Mouse (Mus musculus) liver, adult 2 months (tissue): ENCODE measurements around the gene Sh2d4b. TPM values are rescaled to one million over a fixed set of nuclear protein-coding genes. Genes with fewer than 3 reads are reported as not detected.

ENCODE experiments used
- DNase-seq: peaks from one replicate; pipeline ENCODE4 v3.0.0-alpha.2; 2011; ENCODE audit warnings: low read depth, low spot score; ENCODE audit errors: extremely low read depth
- H3K27ac ChIP-seq: fragments of 200-500 bp; replicated peaks from 2 replicates; pipeline ENCODE4 v1.5.1; 2012; ENCODE audit warnings: low read depth, mild to moderate bottlenecking, control low read depth, inconsistent platforms, low read length; ENCODE audit not compliant: insufficient read depth
- H3K27me3 ChIP-seq: fragments of 200-500 bp; 2 replicates; pipeline ENCODE4 v1.6.1; 2012; ENCODE audit warnings: mild to moderate bottlenecking, moderate library complexity, low read length, inconsistent platforms; ENCODE audit not compliant: control insufficient read depth, insufficient read depth
- H3K36me3 ChIP-seq: fragments of 200-500 bp; 2 replicates; pipeline ENCODE4 v1.6.1; 2012; ENCODE audit warnings: low read length, inconsistent platforms; ENCODE audit not compliant: control insufficient read depth, insufficient read depth
- H3K4me1 ChIP-seq: fragments of 200-500 bp; 2 replicates; pipeline ENCODE4 v1.6.1; 2011; ENCODE audit warnings: low read length; ENCODE audit not compliant: control insufficient read depth, insufficient read depth
- H3K4me3 ChIP-seq: fragments of 200-500 bp; 2 replicates; pipeline ENCODE4 v1.5.1; 2011; ENCODE audit warnings: low read depth, mild to moderate bottlenecking, control low read depth, low read length, moderate library complexity; ENCODE audit not compliant: insufficient read depth
- H3K79me2 ChIP-seq: fragments of 200-500 bp; 2 replicates; pipeline ENCODE4 v1.6.1; 2012; ENCODE audit warnings: inconsistent platforms, mild to moderate bottlenecking, low read length, moderate library complexity; ENCODE audit not compliant: control insufficient read depth, insufficient read depth
- H3K9ac ChIP-seq: fragments of 200-500 bp; 2 replicates; pipeline ENCODE4 v1.6.1; 2012; ENCODE audit warnings: low read depth, mild to moderate bottlenecking, control low read depth, inconsistent platforms, low read length
- CTCF ChIP-seq: fragments of 200-500 bp; IDR thresholded peaks from 2 replicates; pipeline ENCODE4 v1.5.1; 2011; ENCODE audit warnings: low read depth, low read length, control low read depth
- POLR2A ChIP-seq: fragments of 200-500 bp; IDR thresholded peaks from 2 replicates; pipeline ENCODE4 v1.6.1; 2011; ENCODE audit warnings: low read length, control low read depth; ENCODE audit not compliant: insufficient read depth; ENCODE audit errors: extremely low read depth
- WGBS: fragments of 180-500 bp; shearing (Covaris S2); methylation state at CpG from one replicate; pipeline ENCODE4 v1.1.7; 2018; 5-methylcytosine and 5-hydroxymethylcytosine counted together
- polyA plus RNA-seq: library from polyadenylated mRNA; depleted of rRNA; stranded (reverse); fragments of >200 nt; gene quantifications from 2 replicates; pipeline ENCODE4 v1.2.3, GENCODE M21; 2012
- total RNA-seq: library from RNA; depleted of rRNA; stranded (reverse); fragments of >200 nt; gene quantifications from 2 replicates; pipeline ENCODE4 v1.2.3, GENCODE M21; 2014

Sh2d4b gene
- total and polyA plus RNA-seq, 2 experiments, result 0.18 TPM; not detected in 1

DNA sequence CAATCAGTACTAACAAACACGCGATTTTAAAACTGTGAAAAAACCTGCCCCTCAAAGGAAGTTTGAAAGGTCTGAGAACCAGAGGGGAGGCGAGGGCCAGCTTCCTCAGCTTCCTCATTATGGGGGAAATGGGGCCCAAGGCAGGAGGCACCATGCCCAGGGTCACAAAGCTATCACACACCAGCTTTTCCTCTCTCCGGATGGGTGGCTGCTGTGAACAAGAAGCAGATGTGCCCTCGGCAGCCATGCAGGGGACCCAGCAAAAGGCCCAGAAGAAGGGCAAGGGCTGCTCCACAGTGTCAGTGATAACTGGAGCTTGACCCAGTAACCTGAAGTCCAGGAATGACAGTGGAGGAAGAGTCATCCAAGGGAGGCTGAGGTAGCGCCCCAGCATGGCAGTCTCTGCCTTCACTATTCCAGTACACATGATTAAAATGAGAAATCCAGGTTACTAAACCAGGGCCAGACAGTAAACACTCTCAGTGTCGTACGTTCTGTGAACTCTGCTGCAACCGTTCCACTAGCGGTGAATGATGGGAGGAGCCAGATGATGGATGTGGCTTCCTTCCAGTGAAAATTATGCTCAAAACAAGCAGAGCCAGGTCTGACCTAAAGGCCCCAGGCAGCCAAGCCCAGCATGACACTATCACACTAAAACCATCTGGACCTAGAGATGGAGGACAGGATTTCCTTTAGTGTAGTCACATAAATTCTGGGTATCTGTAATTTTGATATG lies 31.5 kb upstream of the Sh2d4b start:
- peaks cover 29% of the 10 kb centered on the region for H3K4me1 ChIP-seq
- peak; percentile 89 for DNase-seq
- no peak for TF ChIP-seq POLR2A
- WGBS, result 27% methylated on average over 10 of the region's 10 CpGs
- H3K79me2 ChIP-seq, result peaks cover 14% of the 10 kb centered on the region; the same call in 1 of the 2 replicates
- H3K4me3 ChIP-seq, result no peak overlapping the region
- peak overlapping the region; percentile 33; the same call in 1 of the 2 replicates for H3K27ac ChIP-seq
- no peaks in the 10 kb centered on the region for H3K27me3 ChIP-seq
- H3K9ac ChIP-seq, result no peak overlapping the region
- H3K36me3 ChIP-seq, result no peaks in the 10 kb centered on the region; the same call in 1 of the 2 replicates

DNA sequence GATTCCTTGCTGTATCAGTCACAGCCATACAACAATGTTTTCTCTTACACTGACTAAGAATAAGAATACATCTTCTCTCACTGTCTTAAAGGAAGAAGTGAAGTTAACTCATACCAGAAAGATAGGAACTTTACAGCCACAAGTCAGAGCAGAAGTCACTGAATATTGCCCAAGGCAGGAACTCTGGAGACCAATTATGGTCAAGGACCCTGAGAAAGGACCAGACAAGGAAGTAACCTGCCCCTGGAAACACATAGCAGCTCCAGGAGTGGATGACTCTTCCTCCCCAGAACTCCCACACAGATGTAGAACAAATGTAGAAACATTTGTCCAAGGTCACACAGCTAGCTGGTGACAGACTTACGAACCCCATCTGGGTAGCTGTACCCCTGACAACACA lies 28.2 kb upstream of the Sh2d4b start:
- 91% methylated on average over 1 of the region's 1 CpGs for WGBS
- Histone ChIP-seq H3K27ac (no peak overlapping the region), H3K4me1 (peaks cover 16% of the 10 kb centered on the region), H3K4me3 (no peak overlapping the region), H3K9ac (no peak overlapping the region), H3K79me2 (peaks cover 9% of the 10 kb centered on the region; the same call in 1 of the 2 replicates), H3K36me3 (no peaks in the 10 kb centered on the region; the same call in 1 of the 2 replicates), H3K27me3 (no peaks in the 10 kb centered on the region)
- DNase-seq, result no peak
- TF ChIP-seq CTCF (no peak), POLR2A (no peak)

DNA sequence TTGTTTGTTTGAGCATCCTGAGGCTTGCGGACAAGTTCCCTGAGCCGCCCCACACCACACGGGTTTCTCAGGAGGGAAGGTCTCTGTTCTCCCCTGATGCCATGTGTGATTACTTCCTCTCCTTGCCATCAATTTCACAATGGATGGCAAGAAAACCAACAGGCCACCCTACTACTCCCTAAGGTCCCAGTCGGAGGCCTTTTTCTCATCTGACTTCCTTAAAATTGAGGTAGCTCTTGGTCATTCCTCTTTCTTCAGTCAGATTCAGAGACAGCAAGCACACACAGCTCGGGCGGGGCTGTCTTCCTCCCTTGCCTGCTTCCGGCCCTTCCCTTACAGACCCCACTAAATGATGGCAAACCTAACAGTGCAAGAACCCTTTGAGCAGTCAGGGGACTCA lies 26.5 kb upstream of the Sh2d4b start:
- H3K27ac ChIP-seq, result no peak overlapping the region
- H3K4me1 ChIP-seq, result peaks cover 14% of the 10 kb centered on the region

DNA sequence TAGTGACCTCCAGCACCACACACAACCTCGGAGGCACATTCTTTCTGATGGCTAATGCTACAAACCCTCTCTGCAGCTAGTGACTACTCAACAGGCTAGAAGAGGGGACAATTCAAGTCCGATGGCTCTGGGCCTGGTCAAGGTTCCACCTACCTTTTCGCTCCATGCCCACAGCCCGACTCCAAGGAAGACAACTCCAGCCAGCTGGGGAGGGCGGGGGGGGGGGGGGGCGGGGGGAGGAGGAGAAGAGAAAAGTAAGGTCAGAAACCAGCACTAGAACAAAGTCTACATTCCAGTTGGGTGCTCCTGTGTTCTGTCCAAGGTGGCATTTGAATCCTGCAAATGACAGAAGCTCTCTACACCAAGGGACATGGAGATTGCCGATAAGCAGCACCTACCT lies 25.4 kb upstream of the Sh2d4b start:
- Histone ChIP-seq H3K36me3 (peaks cover 6% of the 10 kb centered on the region; the same call in 1 of the 2 replicates), H3K4me1 (peaks cover 9% of the 10 kb centered on the region), H3K4me3 (no peak overlapping the region), H3K9ac (no peak overlapping the region), H3K79me2 (peaks cover 5% of the 10 kb centered on the region; the same call in 1 of the 2 replicates), H3K27me3 (no peaks in the 10 kb centered on the region), H3K27ac (no peak overlapping the region)
- DNase-seq, result no peak
- TF ChIP-seq CTCF, result no peak
- no peak for TF ChIP-seq POLR2A
- WGBS, result 49% methylated on average over 6 of the region's 7 CpGs

More for the DNA sequence above, 26.5 kb upstream of the Sh2d4b start:
- no peak for DNase-seq
- Histone ChIP-seq H3K9ac (no peak overlapping the region), H3K4me3 (no peak overlapping the region), H3K36me3 (peaks cover under 1% of the 10 kb centered on the region; the same call in 1 of the 2 replicates), H3K79me2 (peaks cover 5% of the 10 kb centered on the region; the same call in 1 of the 2 replicates), H3K27me3 (no peaks in the 10 kb centered on the region)
- WGBS, result 83% methylated on average over 7 of the region's 7 CpGs
- no peak for TF ChIP-seq CTCF
- TF ChIP-seq POLR2A, result no peak

DNA sequence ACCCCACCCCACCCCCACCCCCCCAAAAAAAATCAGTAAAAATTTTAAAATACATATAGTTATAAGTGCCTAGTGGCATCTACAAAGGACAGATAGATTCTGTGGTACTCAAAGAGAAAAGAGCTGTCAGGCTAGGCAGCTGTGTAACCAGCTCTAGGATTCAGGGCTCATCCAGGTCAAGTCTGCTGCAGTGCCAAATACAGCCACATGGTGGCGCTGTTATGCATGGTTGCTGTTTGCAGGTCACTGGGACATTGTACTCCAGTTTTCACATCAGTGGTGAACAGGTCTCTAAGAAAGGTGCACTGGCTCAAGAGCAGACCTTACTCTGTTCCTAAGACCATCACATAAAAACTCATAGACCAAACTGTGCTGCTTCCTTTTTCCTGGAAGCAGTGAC lies 24.6 kb upstream of the Sh2d4b start:
- DNase-seq, result peak; percentile 63
- no peak overlapping the region for H3K4me3 ChIP-seq
- H3K9ac ChIP-seq, result no peak overlapping the region
- H3K27me3 ChIP-seq, result no peaks in the 10 kb centered on the region
- 0% methylated on average over 1 of the region's 1 CpGs for WGBS
- H3K27ac ChIP-seq, result no peak overlapping the region
- H3K79me2 ChIP-seq, result peaks cover 2% of the 10 kb centered on the region; the same call in 1 of the 2 replicates
- H3K36me3 ChIP-seq, result peaks cover 8% of the 10 kb centered on the region; the same call in 1 of the 2 replicates
- peaks cover 9% of the 10 kb centered on the region for H3K4me1 ChIP-seq
- TF ChIP-seq CTCF (peak; percentile 90), POLR2A (no peak)

DNA sequence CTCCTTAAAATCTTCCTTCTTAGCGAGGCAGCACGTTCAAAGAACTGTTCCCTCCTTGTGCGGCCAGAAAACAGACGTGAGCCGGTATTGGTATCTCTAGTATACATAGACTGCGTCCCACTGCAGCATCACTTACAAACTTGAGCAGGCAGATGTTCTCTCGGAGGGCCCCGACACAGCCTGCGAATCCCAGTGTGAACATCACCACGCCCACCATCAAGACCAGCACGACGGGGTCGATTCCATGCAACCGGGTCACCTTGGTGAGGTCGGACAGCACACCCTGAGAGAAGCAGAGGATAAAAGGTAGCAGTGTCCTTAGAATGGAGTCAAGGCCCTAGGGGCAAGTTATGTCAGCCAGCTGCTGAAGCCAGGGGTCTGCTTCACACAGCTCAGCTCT lies 23.6 kb upstream of the Sh2d4b start:
- TF ChIP-seq POLR2A, result no peak
- TF ChIP-seq CTCF, result no peak
- Histone ChIP-seq H3K9ac (no peak overlapping the region), H3K4me1 (peaks cover 9% of the 10 kb centered on the region), H3K27ac (no peak overlapping the region), H3K36me3 (peaks cover 9% of the 10 kb centered on the region; the same call in 1 of the 2 replicates), H3K27me3 (no peaks in the 10 kb centered on the region), H3K79me2 (no peaks in the 10 kb centered on the region), H3K4me3 (no peak overlapping the region)
- DNase-seq, result no peak
- 89% methylated on average over 15 of the region's 15 CpGs for WGBS
